12 mouse cellular contexts compared by ENCODE assay signal in the genomic region with DNA sequence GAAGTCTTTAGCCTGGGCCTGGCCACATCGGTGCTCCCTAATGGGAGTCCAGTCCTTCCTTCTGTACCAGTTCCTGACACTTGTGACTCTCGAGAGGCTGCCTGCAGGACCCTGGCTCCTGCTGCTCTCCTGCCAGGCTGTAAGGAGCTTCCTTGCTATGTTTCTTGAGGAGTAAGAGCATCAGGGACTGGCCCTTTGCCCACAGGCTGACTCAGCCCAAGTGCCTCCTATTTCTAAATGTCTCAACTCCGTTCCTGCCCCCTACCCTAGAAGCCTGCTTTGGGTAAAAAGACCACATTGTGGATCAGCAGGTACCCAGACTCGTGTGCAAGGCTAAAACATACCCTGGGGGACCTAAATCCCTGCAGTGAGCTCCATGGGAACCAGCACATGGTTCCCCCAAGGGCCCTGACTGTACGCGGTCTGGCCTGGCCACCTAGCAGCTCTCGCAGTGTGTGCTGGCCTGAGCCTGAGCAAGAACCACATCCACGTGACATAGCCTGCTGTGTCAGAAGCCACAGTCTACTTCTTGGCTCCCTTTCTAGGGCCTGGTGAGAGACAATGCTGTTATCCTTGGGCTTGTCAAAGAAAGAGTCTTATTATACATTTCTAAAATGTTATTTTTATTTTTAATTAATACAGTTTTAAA. TPM values are rescaled to one million over a fixed set of nuclear protein-coding genes. Genes with fewer than 3 reads are reported as not detected.
DNase-seq lines count a peak whose midpoint lies in the region; ATAC-seq lines count a peak whose summit lies in the region.
"Had no signal": no experiment of that assay in that cellular context is flagged by ENCODE, and none has a peak within 500 bp of the region (broad histone marks: within the 10 kb centered on the region; RNA-seq: fewer than 3 reads in every experiment).

No protein-coding gene starts in this region.

- DNase-seq in hindbrain, embryonic 10.5 days (ENCODE audit: low spot score): no peak
- DNase-seq in 3T3-L1 (ENCODE audit: low read depth, low spot score): peak; percentile 97
- peak; percentile 90 for DNase-seq in brain, adult 2 months (ENCODE audit: low read depth, low spot score)
- DNase-seq in gastrocnemius, postnatal 14 days: peak; percentile 45
- no peak for DNase-seq in thymus, adult 18-20 months
- DNase-seq in lung, postnatal 4 days: no peak
- DNase-seq in yolk sac, embryonic 10.5 days (ENCODE audit: low spot score): no peak
- DNase-seq: kidney, adult 9 months had no signal

- intact Hi-C loops in gastrocnemius, postnatal 14 days (cut with DNase I; ENCODE audit: low total_unique reads): no loop called here

- no peak overlapping the region for H3K4me3 ChIP-seq in hindbrain, embryonic 10.5 days
- no peak overlapping the region for H3K4me3 ChIP-seq in hindbrain, embryonic 13.5 days
- H3K4me3 ChIP-seq: forebrain, embryonic 12.5 days; neural tube, embryonic 12.5 days had no signal

- ATAC-seq in hindbrain, embryonic 13.5 days (ENCODE audit: low FRiP score): no peak

- H3K27ac ChIP-seq in hindbrain, embryonic 10.5 days: peak overlapping the region; percentile 62
- no peak overlapping the region for H3K27ac ChIP-seq in hindbrain, embryonic 13.5 days
- H3K27ac ChIP-seq: forebrain, embryonic 12.5 days; liver, embryonic 14.5 days; neural tube, embryonic 12.5 days had no signal

- no peak overlapping the region for H3K9ac ChIP-seq in hindbrain, embryonic 13.5 days
- H3K9ac ChIP-seq: forebrain, embryonic 12.5 days; liver, embryonic 14.5 days; neural tube, embryonic 12.5 days had no signal

- peaks cover 11% of the 10 kb centered on the region for H3K9me3 ChIP-seq in hindbrain, embryonic 10.5 days
- no peaks in the 10 kb centered on the region for H3K9me3 ChIP-seq in hindbrain, embryonic 13.5 days

- H3K4me1 ChIP-seq in hindbrain, embryonic 10.5 days (replicated peaks): peaks cover 39% of the 10 kb centered on the region
- H3K4me1 ChIP-seq in hindbrain, embryonic 13.5 days (replicated peaks): peaks cover 36% of the 10 kb centered on the region

- H3K4me2 ChIP-seq in hindbrain, embryonic 13.5 days: no peak overlapping the region
- H3K4me2 ChIP-seq: forebrain, embryonic 12.5 days; neural tube, embryonic 12.5 days had no signal

- H3K36me3 ChIP-seq in hindbrain, embryonic 10.5 days: peaks cover 9% of the 10 kb centered on the region; the same call in 1 of the 2 replicates
- H3K36me3 ChIP-seq in hindbrain, embryonic 13.5 days: peaks cover 15% of the 10 kb centered on the region; the same call in 1 of the 2 replicates
- H3K36me3 ChIP-seq: forebrain, embryonic 12.5 days; neural tube, embryonic 12.5 days had no signal

- WGBS in hindbrain, embryonic 10.5 days: 79% methylated on average over 8 of the region's 8 CpGs
- WGBS in hindbrain, embryonic 13.5 days: 65% methylated on average over 8 of the region's 8 CpGs

- H3K27me3 ChIP-seq in hindbrain, embryonic 10.5 days (ENCODE audit: insufficient read depth, poor library complexity, severe bottlenecking): peaks cover 17% of the 10 kb centered on the region
- no peaks in the 10 kb centered on the region for H3K27me3 ChIP-seq in hindbrain, embryonic 13.5 days
- H3K27me3 ChIP-seq: forebrain, embryonic 12.5 days; neural tube, embryonic 12.5 days had no signal

RNA-seq across cellular contexts. Expression of a gene that starts 59.1 kb away (rescaled TPM):
- polyA plus RNA-seq in hindbrain, embryonic 10.5 days (2016; fragmentation: Nextera tagmentation; extraction: Ambion mirVana): 45.9 and 50.2 TPM in 2 replicates
- polyA plus RNA-seq in hindbrain, embryonic 13.5 days (2015; fragmentation: Nextera tagmentation; extraction: Ambion mirVana): 45.7 and 46.5 TPM in 2 replicates
- 10 to 100 TPM; 18.9 to 20.1 TPM for total RNA-seq in gastrocnemius, postnatal 14 days (2021)

Comparison
In these comparisons a context has a peak if more than half of its experiments do, and no peak if none do; other contexts are left out.
1. DNase-seq: peak in 3T3-L1 (single experiment), brain, adult 2 months (single experiment) and gastrocnemius, postnatal 14 days (single experiment); none in hindbrain, embryonic 10.5 days (single experiment), thymus, adult 18-20 months (0 of 2), lung, postnatal 4 days (0 of 2) and yolk sac, embryonic 10.5 days (single experiment).